Mouse (Mus musculus): Measurements from ENCODE around the gene Plin3.

DNA sequence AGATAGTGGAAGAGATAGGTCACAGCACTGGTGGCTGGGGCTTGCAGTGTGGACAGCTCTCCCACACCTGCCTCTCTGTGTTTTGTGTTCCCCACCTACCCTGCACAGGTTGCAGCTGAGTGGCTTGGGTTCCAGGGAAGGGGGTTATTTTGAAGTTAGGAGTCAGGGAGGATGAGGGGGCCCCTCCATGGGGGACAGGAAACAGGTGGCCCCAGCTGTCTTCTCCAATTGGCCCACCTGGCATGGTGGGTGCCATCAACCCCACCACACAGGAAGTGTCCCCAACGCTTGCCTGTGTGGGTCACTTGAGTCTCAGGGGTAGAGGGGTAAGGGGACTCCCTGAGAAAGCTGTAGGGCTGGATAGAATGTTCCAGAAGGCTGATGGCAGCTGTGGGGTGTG lies 618 bp upstream of the Plin3 start:
- no peak for TF ChIP-seq POLR2A (IDR thresholded peaks at IDR 0.05; ENCODE audit: control insufficient read depth in 1 of 2, insufficient read depth in 1 of 2, low read depth in 1 of 2, low read length in 2 of 2, poor library complexity in 1 of 2)
- no peak for TF ChIP-seq KAT2A (conservative IDR thresholded peaks at IDR 0.05; ENCODE audit: low read depth, low read length)
- no peak for TF ChIP-seq EP300 (IDR thresholded peaks at IDR 0.05; ENCODE audit: low read depth in 1 of 2, low read length in 2 of 2)
- TF ChIP-seq POLR2AphosphoS5 (IDR thresholded peaks at IDR 0.05; ENCODE audit: borderline replicate concordance, low read depth, low read length), result no peak
- TF ChIP-seq TBP (IDR thresholded peaks at IDR 0.05; ENCODE audit: low read depth, low read length), result no peak
- no peak for TF ChIP-seq CTCF (IDR thresholded peaks at IDR 0.05 in 2 of 3, conservative IDR thresholded peaks at IDR 0.05 in 1 of 3; ENCODE audit: control insufficient read depth in 1 of 3, insufficient read depth in 1 of 3, low read depth in 2 of 3, low read length in 3 of 3, poor library complexity in 1 of 3, severe bottlenecking in 1 of 3)

Measured in MEL (cell line).